Mouse (Mus musculus) myocyte (in vitro differentiated cells): ENCODE measurements around the gene Srcap.

ENCODE experiments used
- CEBPB ChIP-seq: IDR thresholded peaks from 2 replicates; pipeline ENCODE4 v1.6.1; 2011; ENCODE audit warnings: mild to moderate bottlenecking, moderate library complexity; ENCODE audit not compliant: poor library complexity, insufficient read depth, severe bottlenecking
- E2F4 ChIP-seq: IDR thresholded peaks from one replicate; pipeline ENCODE4 v1.6.1; 2011; ENCODE audit warnings: mild to moderate bottlenecking, control low read depth, moderate library complexity; ENCODE audit not compliant: insufficient read depth
- MAX ChIP-seq: IDR thresholded peaks from one replicate; pipeline ENCODE4 v1.6.1; 2011; ENCODE audit warnings: low read depth, mild to moderate bottlenecking, control low read depth
- MYOD1 ChIP-seq, 3 experiments: IDR thresholded peaks; one replicate each; pipeline ENCODE4 v1.6.1; 2011; ENCODE audit warnings: control low read depth in 2 of 3, low read depth in 2 of 3, mild to moderate bottlenecking in 2 of 3, moderate library complexity in 1 of 3; ENCODE audit not compliant: insufficient read length in 2 of 3, control insufficient read depth in 1 of 3
- MYOG ChIP-seq, 3 experiments: IDR thresholded peaks; one replicate each; pipeline ENCODE4 v1.6.1; 2011; ENCODE audit warnings: control low read depth in 2 of 3, low read depth in 2 of 3, mild to moderate bottlenecking in 2 of 3; ENCODE audit not compliant: insufficient read length in 2 of 3, control insufficient read depth in 1 of 3, insufficient read depth in 1 of 3
- POLR2A ChIP-seq: IDR thresholded peaks from one replicate; pipeline ENCODE4 v1.6.1; 2011; ENCODE audit warnings: low read depth, mild to moderate bottlenecking, control low read depth, moderate library complexity; ENCODE audit not compliant: insufficient read length
- POLR2AphosphoS2 ChIP-seq: IDR thresholded peaks from one replicate; pipeline ENCODE4 v1.6.1; 2011; ENCODE audit warnings: low read depth, control low read depth; ENCODE audit not compliant: insufficient read length
- REST ChIP-seq: IDR thresholded peaks from one replicate; pipeline ENCODE4 v1.6.1; 2011; ENCODE audit warnings: mild to moderate bottlenecking, control low read depth, moderate library complexity; ENCODE audit not compliant: insufficient read depth, insufficient read length
- TCF12 ChIP-seq: IDR thresholded peaks from one replicate; pipeline ENCODE4 v1.6.1; 2011; ENCODE audit warnings: mild to moderate bottlenecking, control low read depth; ENCODE audit not compliant: poor library complexity, insufficient read depth, severe bottlenecking
- TCF3 ChIP-seq: IDR thresholded peaks from one replicate; pipeline ENCODE4 v1.6.1; 2011; ENCODE audit warnings: low read depth, control low read depth; ENCODE audit not compliant: insufficient read length
- USF1 ChIP-seq: IDR thresholded peaks from one replicate; pipeline ENCODE4 v1.6.1; 2011; ENCODE audit warnings: low read depth, mild to moderate bottlenecking, control low read depth, moderate library complexity

DNA sequence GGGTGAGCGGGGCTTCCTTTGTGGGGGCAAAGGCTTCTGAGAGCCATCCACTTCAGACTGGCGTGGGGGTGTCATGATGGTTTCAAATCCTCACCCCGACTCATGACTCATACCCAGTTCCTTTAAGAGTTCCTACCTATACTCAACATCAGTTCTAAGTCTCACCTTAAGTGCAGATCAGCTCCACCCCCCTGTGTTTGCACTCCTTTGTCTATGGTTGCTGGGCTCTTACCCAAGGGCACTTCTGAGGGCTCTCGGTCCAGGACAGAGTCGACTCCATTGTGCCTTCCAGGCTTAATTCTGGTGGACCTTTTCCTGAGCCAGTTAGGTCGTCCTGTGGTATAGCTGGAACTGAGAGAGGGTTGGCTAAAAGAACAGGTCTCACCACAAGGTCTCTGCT is 95.4 kb downstream of the Srcap start:
- TF ChIP-seq CEBPB, result no peak
- no peak for TF ChIP-seq USF1
- TF ChIP-seq POLR2A, result no peak
- no peak for TF ChIP-seq MAX
- TF ChIP-seq TCF12, result no peak
- no peak for TF ChIP-seq REST
- no peak for TF ChIP-seq POLR2AphosphoS2
- no peak for TF ChIP-seq MYOG (IDR thresholded peaks at IDR 0.05; ENCODE audit: control insufficient read depth in 1 of 3, insufficient read depth in 1 of 3, insufficient read length in 2 of 3, low read depth in 2 of 3)
- no peak for TF ChIP-seq MYOD1 (IDR thresholded peaks at IDR 0.05; ENCODE audit: control insufficient read depth in 1 of 3, insufficient read length in 2 of 3, low read depth in 2 of 3)
- no peak for TF ChIP-seq TCF3
- TF ChIP-seq E2F4, result no peak
